Mouse (Mus musculus): ENCODE measurements at regions not wholly inside any gene's neighbourhood (a gene's known extent, or its start where the extent isn't known, plus 50 kb on each side); places are given as distances from the start of the nearest gene placed in this dataset.
A peak's percentile ranks its signal among the peaks of the same experiment; 100 is the strongest.

DNA sequence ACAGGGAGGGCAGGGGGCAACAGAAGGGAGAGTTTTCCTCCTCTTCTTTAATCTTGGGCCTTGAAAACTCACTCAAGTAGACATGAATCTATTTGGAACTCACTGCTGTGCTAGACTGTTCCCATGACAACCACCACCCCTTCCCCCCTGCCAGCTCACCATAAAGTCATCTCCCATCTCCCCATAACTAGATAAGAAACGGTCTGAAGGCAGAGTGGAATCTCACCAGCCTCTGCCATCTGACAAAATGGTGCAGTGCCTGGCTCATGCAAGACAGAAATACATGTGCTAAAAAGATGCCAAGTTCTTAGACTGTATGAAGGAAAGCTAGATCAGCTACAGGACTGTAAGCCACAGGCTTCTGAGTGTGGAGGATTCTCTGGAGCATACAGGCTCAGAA is 88.0 kb upstream of the Cbln4 start:
- Histone ChIP-seq H3K4me2 (ENCODE audit: low read depth, low read length) (no peak overlapping the region), H3K4me3 (ENCODE audit: low read length) (no peak overlapping the region), H3K27ac (no peak overlapping the region), H3K4me1 (ENCODE audit: insufficient read depth, low read length) (peaks cover 9% of the 10 kb centered on the region; the same call in 1 of the 2 replicates), H3K9me3 (ENCODE audit: low read length) (no peaks in the 10 kb centered on the region), H3K36me3 (ENCODE audit: insufficient read depth, low read length) (no peaks in the 10 kb centered on the region), H3K9ac (replicated peaks; ENCODE audit: low read length) (no peak overlapping the region), H3K27me3 (ENCODE audit: insufficient read depth, low read length) (no peaks in the 10 kb centered on the region)
- no peak for DNase-seq (ENCODE audit: low spot score)
- no peak for TF ChIP-seq CTCF (IDR thresholded peaks at IDR 0.05; ENCODE audit: low read depth)
- 21% methylated on average over 1 of the region's 1 CpGs for WGBS
- no peak for ATAC-seq

DNA sequence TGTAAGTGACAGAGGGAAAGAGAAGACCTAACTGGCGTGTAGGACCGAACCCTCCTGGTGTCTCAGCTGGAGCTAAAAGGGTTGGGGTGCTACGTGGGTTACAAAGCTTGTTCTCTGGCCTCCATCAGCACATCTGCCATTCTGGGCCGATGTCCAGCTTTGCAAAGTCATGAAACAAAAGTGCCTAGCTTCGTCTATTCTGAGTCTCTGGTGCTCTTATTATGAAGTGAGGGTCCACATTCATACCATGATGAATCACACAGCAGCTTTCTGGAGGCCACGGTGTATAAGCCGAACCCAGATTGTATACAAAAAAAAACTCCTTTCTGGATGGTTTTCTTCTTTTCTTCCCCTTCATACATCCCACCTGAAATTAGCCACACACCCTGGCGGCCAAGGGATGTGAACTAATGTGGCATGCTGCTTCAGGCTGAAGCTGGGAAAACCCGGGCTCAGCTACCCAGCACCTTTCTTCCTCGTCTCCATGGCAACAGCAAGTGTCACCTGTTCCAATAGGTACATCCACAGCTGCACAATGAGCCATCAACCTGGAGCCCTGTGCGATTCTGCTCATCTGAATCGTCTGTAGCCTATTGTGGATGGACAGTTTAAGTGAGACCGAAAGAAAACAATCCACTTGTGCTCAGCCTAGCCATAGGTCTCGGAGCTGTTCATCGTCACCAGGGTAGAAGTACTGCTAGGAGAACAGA is 89.5 kb upstream of the Cbln4 start:
- Histone ChIP-seq H3K27me3 (ENCODE audit: insufficient read depth, low read length) (no peaks in the 10 kb centered on the region), H3K4me3 (ENCODE audit: low read length) (no peak overlapping the region), H3K27ac (peak overlapping the region; percentile 45; the same call in 1 of the 2 replicates), H3K4me2 (ENCODE audit: low read depth, low read length) (peak overlapping the region; percentile 16; the same call in 1 of the 2 replicates), H3K9ac (replicated peaks; ENCODE audit: low read length) (no peak overlapping the region), H3K4me1 (ENCODE audit: insufficient read depth, low read length) (peaks cover 9% of the 10 kb centered on the region; the same call in 1 of the 2 replicates), H3K36me3 (ENCODE audit: insufficient read depth, low read length) (no peaks in the 10 kb centered on the region), H3K9me3 (ENCODE audit: low read length) (no peaks in the 10 kb centered on the region)
- ATAC-seq (peak; percentile 82), DNase-seq (ENCODE audit: low spot score) (peak; percentile 82)
- TF ChIP-seq CTCF (IDR thresholded peaks at IDR 0.05; ENCODE audit: low read depth) = peak; percentile 23; the same call in 1 of the 2 replicates
- 43% methylated on average over 15 of the region's 15 CpGs for WGBS

DNA sequence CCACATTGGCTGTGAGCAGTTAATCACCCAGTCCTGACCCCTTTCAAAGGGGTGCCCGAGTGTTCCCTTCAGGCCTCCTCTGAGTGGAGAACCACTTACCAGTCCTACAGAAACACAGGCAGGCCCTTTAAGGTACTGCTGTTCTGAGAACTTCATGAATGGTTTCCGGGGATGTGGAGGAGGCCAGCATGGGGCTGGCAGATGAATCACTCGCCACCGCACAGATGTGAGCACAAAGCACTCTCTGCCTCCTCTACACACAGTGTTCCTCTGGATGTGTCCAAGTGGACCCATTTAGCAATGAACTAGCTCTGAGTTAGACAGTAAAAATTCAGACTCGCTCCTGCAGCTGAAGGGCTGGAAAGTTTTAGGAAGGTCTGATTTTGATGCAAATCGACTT is 96.8 kb upstream of the Cbln4 start:
- TF ChIP-seq CTCF (IDR thresholded peaks at IDR 0.05; ENCODE audit: low read depth) = no peak
- H3K9me3 ChIP-seq (ENCODE audit: low read length) = no peaks in the 10 kb centered on the region
- H3K4me3 ChIP-seq (ENCODE audit: low read length) = no peak overlapping the region
- H3K4me2 ChIP-seq (ENCODE audit: low read depth, low read length) = no peak overlapping the region
- no peaks in the 10 kb centered on the region for H3K4me1 ChIP-seq (ENCODE audit: insufficient read depth, low read length)
- DNase-seq (ENCODE audit: low spot score) (no peak), ATAC-seq (no peak)
- H3K27me3 ChIP-seq (ENCODE audit: insufficient read depth, low read length) = no peaks in the 10 kb centered on the region
- WGBS = 34% methylated on average over 6 of the region's 6 CpGs
- H3K36me3 ChIP-seq (ENCODE audit: insufficient read depth, low read length) = no peaks in the 10 kb centered on the region
- H3K27ac ChIP-seq = no peak overlapping the region
- H3K9ac ChIP-seq (replicated peaks; ENCODE audit: low read length) = no peak overlapping the region

DNA sequence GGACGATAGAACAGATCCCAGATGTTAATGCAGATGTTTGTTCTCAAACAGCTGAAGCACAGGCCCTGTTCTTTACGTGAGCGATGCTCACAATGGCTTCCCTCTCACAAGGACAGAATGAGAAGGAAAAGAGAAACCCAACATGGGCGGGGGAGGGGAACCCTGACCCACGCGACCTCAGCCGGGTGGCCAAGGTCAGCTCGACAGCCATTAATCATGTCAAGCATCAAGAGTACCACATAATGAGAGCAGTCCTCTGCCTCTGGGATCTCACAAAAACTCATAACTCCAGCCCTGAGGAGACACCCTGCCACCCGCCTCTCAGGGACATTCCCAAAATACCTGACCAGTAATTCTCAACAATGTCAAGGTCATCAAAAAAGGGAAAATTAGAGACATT is 100.0 kb upstream of the Cbln4 start:
- Histone ChIP-seq H3K27ac (no peak overlapping the region), H3K4me1 (ENCODE audit: insufficient read depth, low read length) (no peaks in the 10 kb centered on the region), H3K9ac (replicated peaks; ENCODE audit: low read length) (no peak overlapping the region), H3K4me2 (ENCODE audit: low read depth, low read length) (no peak overlapping the region), H3K4me3 (ENCODE audit: low read length) (no peak overlapping the region), H3K36me3 (ENCODE audit: insufficient read depth, low read length) (no peaks in the 10 kb centered on the region), H3K9me3 (ENCODE audit: low read length) (no peaks in the 10 kb centered on the region), H3K27me3 (ENCODE audit: insufficient read depth, low read length) (no peaks in the 10 kb centered on the region)
- ATAC-seq (no peak), DNase-seq (ENCODE audit: low spot score) (no peak)
- TF ChIP-seq CTCF (IDR thresholded peaks at IDR 0.05; ENCODE audit: low read depth) = no peak
- 50% methylated on average over 9 of the region's 9 CpGs for WGBS

DNA sequence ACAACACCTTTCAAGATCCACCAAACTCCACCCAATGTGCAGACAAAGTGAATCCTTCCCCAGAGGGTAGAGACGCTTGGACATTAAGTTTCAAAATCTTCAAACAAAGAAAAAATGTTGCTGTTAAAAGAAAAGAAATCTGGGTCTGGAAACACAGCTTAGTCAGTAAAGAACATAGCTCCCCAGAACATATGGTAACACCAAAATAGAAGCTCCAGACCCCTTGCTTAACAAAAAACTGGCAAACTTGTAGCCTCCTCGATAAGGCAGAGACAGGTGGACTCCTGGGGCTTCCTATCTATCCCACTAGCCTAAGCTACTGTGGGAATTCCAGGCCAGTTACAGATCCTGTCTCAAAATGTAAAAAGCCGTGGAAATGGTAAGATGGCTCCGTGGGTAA is 99.6 kb upstream of the Mc3r start:
- DNase-seq (ENCODE audit: low spot score) (no peak), ATAC-seq (no peak)
- TF ChIP-seq CTCF (IDR thresholded peaks at IDR 0.05; ENCODE audit: low read depth) = no peak
- Histone ChIP-seq H3K4me1 (ENCODE audit: insufficient read depth, low read length) (no peaks in the 10 kb centered on the region), H3K4me2 (ENCODE audit: low read depth, low read length) (no peak overlapping the region), H3K9me3 (ENCODE audit: low read length) (peaks cover 5% of the 10 kb centered on the region; the same call in 1 of the 2 replicates), H3K36me3 (ENCODE audit: insufficient read depth, low read length) (no peaks in the 10 kb centered on the region), H3K9ac (replicated peaks; ENCODE audit: low read length) (no peak overlapping the region), H3K27me3 (ENCODE audit: insufficient read depth, low read length) (no peaks in the 10 kb centered on the region), H3K4me3 (ENCODE audit: low read length) (no peak overlapping the region), H3K27ac (no peak overlapping the region)
- WGBS = 91% methylated on average over 4 of the region's 4 CpGs

DNA sequence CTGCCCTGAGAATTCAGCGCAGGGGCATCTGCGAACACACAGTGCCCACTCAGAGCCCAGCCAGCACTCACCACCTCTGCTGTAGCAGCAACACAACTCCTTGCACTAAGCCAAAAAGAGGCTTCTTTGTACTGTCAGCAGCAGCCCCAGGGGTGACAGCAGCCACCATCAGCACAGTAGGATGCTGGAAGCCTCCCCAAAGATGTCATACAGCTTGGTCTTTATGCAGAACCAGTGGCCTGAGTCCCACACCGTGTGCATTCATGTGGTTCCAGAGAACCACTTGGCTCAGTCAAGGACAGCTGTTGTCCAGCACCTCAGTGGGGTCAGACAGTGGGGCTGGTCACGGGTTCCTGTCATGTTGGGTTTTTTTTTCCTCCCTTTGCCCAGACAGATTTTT is 98.6 kb upstream of the Mc3r start:
- no peaks in the 10 kb centered on the region for H3K36me3 ChIP-seq (ENCODE audit: insufficient read depth, low read length)
- H3K4me3 ChIP-seq (ENCODE audit: low read length) = no peak overlapping the region
- peak; percentile 78 for DNase-seq (ENCODE audit: low spot score)
- WGBS = 40% methylated on average over 4 of the region's 4 CpGs
- H3K27me3 ChIP-seq (ENCODE audit: insufficient read depth, low read length) = no peaks in the 10 kb centered on the region
- no peak for TF ChIP-seq CTCF (IDR thresholded peaks at IDR 0.05; ENCODE audit: low read depth)
- no peaks in the 10 kb centered on the region for H3K4me1 ChIP-seq (ENCODE audit: insufficient read depth, low read length)
- no peak overlapping the region for H3K4me2 ChIP-seq (ENCODE audit: low read depth, low read length)
- no peak overlapping the region for H3K9ac ChIP-seq (replicated peaks; ENCODE audit: low read length)
- peak; percentile 96 for ATAC-seq
- no peak overlapping the region for H3K27ac ChIP-seq
- H3K9me3 ChIP-seq (ENCODE audit: low read length) = peaks cover 5% of the 10 kb centered on the region; the same call in 1 of the 2 replicates

DNA sequence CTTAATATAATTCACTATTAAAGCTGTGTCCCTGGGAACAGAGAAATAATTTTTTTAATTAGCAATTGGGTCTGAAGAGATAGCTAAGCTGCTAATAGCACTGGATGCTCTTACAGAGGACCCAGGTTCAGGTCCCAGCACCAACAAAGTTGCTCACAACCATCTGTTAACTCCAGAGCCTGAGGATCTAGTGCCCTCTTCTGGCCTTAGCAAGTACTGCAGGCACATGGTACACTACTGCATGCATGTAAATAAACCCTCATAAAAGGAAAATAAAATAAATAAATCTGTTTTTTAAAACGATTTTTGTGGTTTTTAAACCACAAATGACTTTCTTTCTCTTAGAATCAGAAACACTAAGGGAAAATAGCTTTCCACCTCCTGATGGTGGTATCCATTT is 97.4 kb upstream of the Mc3r start:
- Histone ChIP-seq H3K9ac (replicated peaks; ENCODE audit: low read length) (no peak overlapping the region), H3K9me3 (ENCODE audit: low read length) (peaks cover 5% of the 10 kb centered on the region; the same call in 1 of the 2 replicates), H3K4me2 (ENCODE audit: low read depth, low read length) (no peak overlapping the region), H3K27ac (no peak overlapping the region), H3K27me3 (ENCODE audit: insufficient read depth, low read length) (no peaks in the 10 kb centered on the region), H3K4me3 (ENCODE audit: low read length) (no peak overlapping the region), H3K4me1 (ENCODE audit: insufficient read depth, low read length) (no peaks in the 10 kb centered on the region), H3K36me3 (ENCODE audit: insufficient read depth, low read length) (no peaks in the 10 kb centered on the region)
- peak; percentile 53 for TF ChIP-seq CTCF (IDR thresholded peaks at IDR 0.05; ENCODE audit: low read depth)
- no peak for DNase-seq (ENCODE audit: low spot score)
- no peak for ATAC-seq
- 78% methylated on average over 1 of the region's 1 CpGs for WGBS

Data from hindbrain, postnatal 0 days (tissue).